Mouse (Mus musculus) embryonic facial prominence, embryonic 11.5 days (tissue): ENCODE results near the gene Eef2. TPM values are rescaled to one million over a fixed set of nuclear protein-coding genes. Genes with fewer than 3 reads are reported as not detected.

Experiments used
- ATAC-seq: fragments of 200-750 bp; cut with Nextera tagmentation; replicated peaks from 2 replicates; pipeline ENCODE4 v1.8.0; 2017; ENCODE audit warnings: low read depth; ENCODE audit not compliant: insufficient number of reproducible peaks, low FRiP score, low TSS enrichment
- DNase-seq: peaks from one replicate; pipeline ENCODE4 v3.0.0-alpha.2; 2015; ENCODE audit warnings: low spot score
- H3K27ac ChIP-seq: fragments of 300-500 bp; sonication (generic); replicated peaks from 2 replicates; pipeline ENCODE4 v1.5.1; 2014; ENCODE audit warnings: mild to moderate bottlenecking, low read depth, low read length, control low read depth
- H3K27me3 ChIP-seq: fragments of 300-500 bp; sonication (generic); 2 replicates; pipeline ENCODE4 v1.6.1; 2014; ENCODE audit warnings: mild to moderate bottlenecking, low read length, moderate library complexity, mixed read lengths; ENCODE audit not compliant: control insufficient read depth, insufficient read depth
- H3K36me3 ChIP-seq: fragments of 300-500 bp; sonication (generic); replicated peaks from 2 replicates; pipeline ENCODE4 v1.6.1; 2014; ENCODE audit warnings: low read depth, mild to moderate bottlenecking, low read length, moderate library complexity, mixed read lengths; ENCODE audit not compliant: control insufficient read depth, insufficient read depth
- H3K4me1 ChIP-seq: fragments of 300-500 bp; sonication (generic); 2 replicates; pipeline ENCODE4 v1.6.1; 2014; ENCODE audit warnings: low read length, mixed read lengths; ENCODE audit not compliant: control insufficient read depth, insufficient read depth
- H3K4me2 ChIP-seq: fragments of 300-500 bp; sonication (generic); 2 replicates; pipeline ENCODE4 v1.6.1; 2014; ENCODE audit warnings: low read depth, mild to moderate bottlenecking, control low read depth, low read length, moderate library complexity
- H3K4me3 ChIP-seq: fragments of 300-500 bp; sonication (generic); 2 replicates; pipeline ENCODE4 v1.5.1; 2014; ENCODE audit warnings: low read depth, low read length, control low read depth
- H3K9ac ChIP-seq: fragments of 300-500 bp; sonication (generic); replicated peaks from 2 replicates; pipeline ENCODE4 v1.6.1; 2014; ENCODE audit warnings: mild to moderate bottlenecking, control low read depth, low read length
- H3K9me3 ChIP-seq: fragments of 300-500 bp; sonication (generic); replicated peaks from 2 replicates; pipeline ENCODE4 v1.6.1; 2016; ENCODE audit warnings: mild to moderate bottlenecking, low read length, inconsistent platforms, mixed read lengths; ENCODE audit not compliant: control insufficient read depth
- WGBS: fragments of 180-500 bp; shearing (Covaris S2); extraction: QIAGEN DNeasy Blood & Tissue Kit; methylation state at CpG from one replicate; pipeline ENCODE4 v1.1.7; 2014; 5-methylcytosine and 5-hydroxymethylcytosine counted together
- polyA plus RNA-seq: library from polyadenylated mRNA; unstranded; fragments of >200 nt; fragmentation: Nextera tagmentation; extraction: Ambion mirVana; gene quantifications from 2 replicates; pipeline ENCODE4 v1.2.1, GENCODE M21; 2014

Eef2 gene
- polyA plus RNA-seq, result 417 and 424 TPM in 2 replicates

- Histone ChIP-seq H3K4me2 (peak within 1 kb of the TSS; percentile 89), H3K36me3 (peaks cover 38% of the 10 kb centered on the region), H3K27me3 (no peaks in the 10 kb centered on the region), H3K4me3 (peak within 1 kb of the TSS; percentile 83), H3K9me3 (no peaks in the 10 kb centered on the region), H3K4me1 (peaks cover 2% of the 10 kb centered on the region; the same call in 1 of the 2 replicates), H3K27ac (peak within 1 kb of the TSS; percentile 75), H3K9ac (peak within 1 kb of the TSS; percentile 90)
- DNase-seq (peak; percentile 99), ATAC-seq (peak; percentile 76)
- WGBS, result under 1% methylated on average over 77 of the region's 77 CpGs
These were observed at the start of gene Eef2 for GRCm38 (mm10) chr10:81176466-81177271. Gene Eef2, plus strand, starts transcription at chr10:81176631.

GRCm38 (mm10) chr10:81134181-81134587 is 42.2 kb upstream of the Eef2 start:
- no peak overlapping the region for H3K4me3 ChIP-seq
- no peak for ATAC-seq
- no peaks in the 10 kb centered on the region for H3K9me3 ChIP-seq
- no peaks in the 10 kb centered on the region for H3K36me3 ChIP-seq
- WGBS, result under 1% methylated on average over 16 of the region's 16 CpGs
- no peak overlapping the region for H3K4me2 ChIP-seq
- DNase-seq, result no peak
- peaks cover 4% of the 10 kb centered on the region for H3K4me1 ChIP-seq
- H3K27ac ChIP-seq, result no peak overlapping the region
- peaks cover 13% of the 10 kb centered on the region for H3K27me3 ChIP-seq
- H3K9ac ChIP-seq, result no peak overlapping the region

GRCm38 (mm10) chr10:81134966-81135681 is 41.3 kb upstream of the Eef2 start, which contains the start of gene Zbtb7a:
Gene Zbtb7a, plus strand, starts transcription at chr10:81135220.
- H3K9ac ChIP-seq, result peak within 1 kb of the TSS; percentile 91
- H3K4me3 ChIP-seq, result peak within 1 kb of the TSS; percentile 76
- WGBS, result 2% methylated on average over 40 of the region's 41 CpGs
- H3K36me3 ChIP-seq, result no peaks in the 10 kb centered on the region
- peaks cover 11% of the 10 kb centered on the region for H3K4me1 ChIP-seq
- ATAC-seq (no peak), DNase-seq (peak; percentile 59)
- peak within 1 kb of the TSS; percentile 98 for H3K4me2 ChIP-seq
- H3K27me3 ChIP-seq, result peaks cover 13% of the 10 kb centered on the region
- no peaks in the 10 kb centered on the region for H3K9me3 ChIP-seq
- H3K27ac ChIP-seq, result peak within 1 kb of the TSS; percentile 91

- peak overlapping the region; percentile 98 for H3K4me2 ChIP-seq
- H3K9ac ChIP-seq, result peak overlapping the region; percentile 91
- peak overlapping the region; percentile 76 for H3K4me3 ChIP-seq
- H3K27ac ChIP-seq, result peak overlapping the region; percentile 91
- peaks cover 13% of the 10 kb centered on the region for H3K27me3 ChIP-seq
- no peaks in the 10 kb centered on the region for H3K9me3 ChIP-seq
- WGBS, result under 1% methylated on average over 55 of the region's 86 CpGs
- ATAC-seq (peak; percentile 8; the same call in 1 of the 2 replicates), DNase-seq (peak; percentile 77)
- H3K36me3 ChIP-seq, result no peaks in the 10 kb centered on the region
- H3K4me1 ChIP-seq, result peaks cover 17% of the 10 kb centered on the region
These were observed 40.4 kb upstream of the Eef2 start for GRCm38 (mm10) chr10:81135831-81136705.

- Histone ChIP-seq H3K9ac (peak overlapping the region; percentile 91), H3K9me3 (no peaks in the 10 kb centered on the region), H3K4me2 (peak overlapping the region; percentile 98), H3K4me3 (peak overlapping the region; percentile 76), H3K36me3 (no peaks in the 10 kb centered on the region), H3K27me3 (peaks cover 13% of the 10 kb centered on the region), H3K27ac (peak overlapping the region; percentile 91), H3K4me1 (peaks cover 18% of the 10 kb centered on the region)
- DNase-seq, result no peak
- WGBS, result under 1% methylated on average over 35 of the region's 50 CpGs
- ATAC-seq, result peak; percentile 53
These were observed 39.7 kb upstream of the Eef2 start for GRCm38 (mm10) chr10:81136706-81137231.

- H3K9ac ChIP-seq, result peak overlapping the region; percentile 90
- H3K4me3 ChIP-seq, result peak overlapping the region; percentile 82
- H3K4me2 ChIP-seq, result peak overlapping the region; percentile 91
- H3K4me1 ChIP-seq, result peaks cover 18% of the 10 kb centered on the region
- ATAC-seq (peak; percentile 82), DNase-seq (peak; percentile 98)
- under 1% methylated on average over 56 of the region's 89 CpGs for WGBS
- H3K36me3 ChIP-seq, result no peaks in the 10 kb centered on the region
- H3K9me3 ChIP-seq, result no peaks in the 10 kb centered on the region
- H3K27ac ChIP-seq, result peak overlapping the region; percentile 81
- peaks cover 13% of the 10 kb centered on the region for H3K27me3 ChIP-seq
These were observed 38.9 kb upstream of the Eef2 start for GRCm38 (mm10) chr10:81137252-81138130.
